Mouse (Mus musculus) megakaryocyte, embryonic 14.5 days (primary cell): ENCODE data around the gene Tnip2. TPM values are rescaled to one million over a fixed set of nuclear protein-coding genes. Genes with fewer than 3 reads are reported as not detected.

Experiments used
- H3K27me3 ChIP-seq: replicated peaks from 2 replicates; pipeline ENCODE3; 2012; ENCODE audit warnings: inconsistent platforms
- H3K36me3 ChIP-seq: replicated peaks from 2 replicates; pipeline ENCODE3; 2012; ENCODE audit warnings: low read length, inconsistent platforms, mixed read lengths
- H3K4me1 ChIP-seq: 2 replicates; pipeline ENCODE4 v1.6.1; 2012; ENCODE audit warnings: inconsistent platforms
- H3K4me3 ChIP-seq: replicated peaks from 2 replicates; pipeline ENCODE3; 2012; ENCODE audit warnings: moderate library complexity, mild to moderate bottlenecking, inconsistent platforms
- H3K9me3 ChIP-seq: 2 replicates; pipeline ENCODE4 v1.6.1; 2012; ENCODE audit warnings: inconsistent platforms
- FLI1 ChIP-seq: IDR thresholded peaks from 2 replicates; pipeline ENCODE4 v1.6.1; 2012; ENCODE audit warnings: low read length, inconsistent platforms, mixed read lengths
- GATA1 ChIP-seq: IDR thresholded peaks from 3 replicates; pipeline ENCODE4 v1.6.1; 2012; ENCODE audit warnings: mixed read lengths, low read length, inconsistent platforms, borderline replicate concordance
- polyA plus RNA-seq: library from polyadenylated mRNA; stranded (reverse); fragments of >175 nt; gene quantifications from 2 replicates; pipeline ENCODE4 v1.2.3, GENCODE M21; 2012; ENCODE audit warnings: low replicate concordance; ENCODE audit not compliant: insufficient read depth

The Tnip2 gene
- polyA plus RNA-seq, 1 experiment, result 7.5 TPM

DNA sequence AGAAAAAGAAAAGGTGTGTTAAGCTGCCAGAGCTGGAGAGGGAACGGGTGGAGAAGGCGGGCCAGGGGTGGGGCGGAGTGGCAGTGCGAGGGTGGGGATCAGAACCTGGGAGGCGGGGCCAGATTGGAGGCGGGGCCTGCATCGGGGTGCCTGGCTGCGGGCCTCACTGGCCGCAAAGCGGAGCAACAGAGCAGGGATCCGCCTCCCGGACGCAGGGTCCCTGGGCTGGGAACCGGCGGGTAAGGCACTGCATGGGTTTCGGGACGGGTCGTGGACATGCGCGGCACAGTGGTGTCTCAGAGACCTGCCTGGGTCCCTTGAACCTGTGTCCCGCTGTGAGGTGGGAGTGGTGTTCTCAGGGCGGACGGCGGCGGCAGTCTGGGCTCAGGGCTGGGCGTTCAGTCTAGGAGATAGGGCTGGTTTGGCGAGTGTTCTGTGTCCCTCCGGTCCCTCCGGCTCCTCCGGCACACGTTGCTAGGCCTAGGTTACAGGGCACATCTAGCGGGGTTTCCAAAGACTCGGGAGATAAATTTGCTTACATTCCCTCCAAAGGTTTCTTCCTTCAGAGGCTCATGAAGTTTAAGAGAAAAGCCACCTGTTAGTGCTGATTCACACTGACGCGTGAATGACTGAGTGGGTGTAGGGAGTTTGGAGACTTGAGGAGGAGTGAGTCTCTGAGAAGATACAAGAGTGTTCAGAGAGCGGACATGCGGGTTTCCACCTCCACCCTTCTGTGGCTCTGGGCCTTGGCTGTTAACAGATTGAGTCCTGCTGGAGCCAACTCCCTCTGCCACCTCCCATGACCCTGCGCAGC lies 12.1 kb upstream of the Tnip2 start, which contains the start of gene Sh3bp2:
TSS of gene Sh3bp2 (plus strand) at position 176 of the 814 bp plus-strand sequence.
- H3K27me3 ChIP-seq, result no peaks in the 10 kb centered on the region
- no peak for TF ChIP-seq FLI1
- TF ChIP-seq GATA1, result no peak
- peaks cover 77% of the 10 kb centered on the region for H3K4me1 ChIP-seq
- no peaks in the 10 kb centered on the region for H3K9me3 ChIP-seq
- peaks cover 26% of the 10 kb centered on the region for H3K36me3 ChIP-seq
- peak within 1 kb of the TSS; percentile 97 for H3K4me3 ChIP-seq

DNA sequence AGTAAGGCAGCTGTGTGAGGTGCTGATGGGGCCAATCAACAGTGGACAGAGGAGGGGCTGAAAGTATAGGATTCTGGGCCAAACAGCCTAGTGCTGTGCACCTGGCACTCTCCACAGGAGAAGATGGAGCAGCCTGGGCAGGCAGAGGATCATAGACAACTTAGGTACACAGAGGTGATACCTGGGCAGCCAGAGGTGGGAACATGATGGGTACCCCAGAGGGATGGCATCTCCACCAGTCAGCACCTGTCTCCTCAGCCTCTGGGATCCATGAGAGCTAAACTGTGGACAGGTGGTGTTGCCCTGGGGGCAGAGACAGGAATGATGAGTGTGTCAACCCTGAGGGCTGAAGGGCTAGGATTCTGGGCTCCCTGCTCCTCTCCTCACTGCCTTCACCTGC lies 10.7 kb upstream of the Tnip2 start:
- H3K27me3 ChIP-seq, result no peaks in the 10 kb centered on the region
- H3K36me3 ChIP-seq, result peaks cover 16% of the 10 kb centered on the region
- H3K9me3 ChIP-seq, result no peaks in the 10 kb centered on the region
- no peak for TF ChIP-seq GATA1
- no peak for TF ChIP-seq FLI1
- no peak overlapping the region for H3K4me3 ChIP-seq
- peaks cover 77% of the 10 kb centered on the region for H3K4me1 ChIP-seq

DNA sequence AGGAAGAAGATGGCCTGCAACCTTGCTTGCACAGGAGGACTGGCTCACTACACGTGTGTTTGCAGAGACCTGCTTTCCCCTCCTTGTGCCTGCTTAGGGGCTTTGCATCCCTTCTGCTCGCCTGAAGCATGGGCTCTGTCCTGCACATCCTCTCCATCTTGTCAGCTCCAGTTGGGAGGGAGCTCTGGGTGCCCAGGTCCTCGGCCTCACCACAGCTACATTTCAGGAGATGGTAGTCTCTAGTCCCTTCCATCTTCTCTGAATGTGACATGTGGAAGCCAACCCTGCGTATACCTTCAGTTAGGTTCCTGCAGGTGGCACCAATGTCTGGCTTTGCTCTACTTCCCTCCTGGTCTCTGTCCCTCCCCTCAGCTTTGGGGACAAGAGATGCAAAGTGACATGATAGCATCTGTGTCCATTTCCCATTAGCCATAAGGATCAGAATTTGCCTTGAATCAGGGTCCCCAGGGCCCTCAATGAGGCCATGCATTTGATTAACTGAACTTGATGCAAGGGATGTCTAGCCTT lies 10.2 kb upstream of the Tnip2 start:
- Histone ChIP-seq H3K27me3 (no peaks in the 10 kb centered on the region), H3K4me1 (peaks cover 79% of the 10 kb centered on the region), H3K4me3 (peak overlapping the region; percentile 73), H3K9me3 (no peaks in the 10 kb centered on the region), H3K36me3 (peaks cover 14% of the 10 kb centered on the region)
- no peak for TF ChIP-seq FLI1
- no peak for TF ChIP-seq GATA1

DNA sequence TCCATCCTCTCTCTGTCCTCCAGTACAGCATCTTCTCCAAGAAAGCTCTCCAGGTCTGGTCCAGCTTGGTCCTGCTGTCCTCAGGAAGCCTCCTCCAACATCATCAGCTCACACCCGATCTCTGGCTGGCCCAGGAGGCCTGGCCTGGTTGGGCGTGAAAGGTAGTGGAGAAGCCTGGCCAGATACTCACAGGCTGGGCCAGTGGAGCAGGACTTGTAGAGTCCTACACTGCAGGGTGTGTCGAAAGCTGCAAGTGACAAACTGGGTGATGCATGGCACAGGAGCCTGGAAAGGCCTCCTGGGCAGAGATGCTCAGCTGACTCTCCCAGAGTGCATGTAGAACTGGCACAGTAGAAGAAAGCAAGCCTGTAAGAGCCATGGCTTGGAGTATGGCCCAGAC lies 7.5 kb upstream of the Tnip2 start:
- peaks cover 71% of the 10 kb centered on the region for H3K4me1 ChIP-seq
- TF ChIP-seq FLI1, result no peak
- no peak for TF ChIP-seq GATA1

DNA sequence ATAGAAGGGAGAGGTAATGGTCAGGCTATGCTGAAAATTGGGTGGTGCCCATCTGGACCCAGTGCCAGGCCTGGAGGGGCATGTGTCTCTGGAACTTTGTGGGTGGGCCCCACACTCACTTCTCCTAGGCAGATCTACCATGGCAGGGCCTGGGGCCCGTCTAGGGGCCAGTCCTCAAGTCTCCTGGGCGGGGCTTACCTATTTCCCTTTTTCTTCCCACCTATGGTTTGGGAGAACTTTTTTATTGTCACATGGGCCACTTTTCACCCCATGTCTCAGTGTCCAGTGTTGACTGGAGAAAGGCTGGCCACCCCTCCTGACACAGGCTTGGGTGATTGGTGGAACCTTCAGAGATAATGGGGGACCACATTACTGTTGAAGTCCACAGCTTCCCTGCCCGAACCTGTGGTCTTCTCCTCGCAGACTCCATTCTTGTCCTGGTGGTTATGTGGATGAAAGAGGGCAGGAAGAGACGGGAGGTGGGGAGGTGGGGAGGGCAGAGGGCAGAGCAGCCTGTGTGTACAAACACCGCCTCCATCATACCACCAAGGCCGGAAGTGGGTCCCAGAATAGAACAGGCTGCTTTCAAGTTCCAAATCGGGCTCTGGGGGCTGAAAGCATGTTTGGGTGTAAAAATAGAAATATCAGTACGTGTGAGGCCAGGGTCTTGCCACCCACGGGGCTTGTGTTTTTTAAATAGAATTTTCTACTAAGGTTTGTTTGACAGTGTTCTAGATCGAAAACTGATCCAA lies 6.8 kb upstream of the Tnip2 start:
- Histone ChIP-seq H3K36me3 (no peaks in the 10 kb centered on the region), H3K4me1 (peaks cover 74% of the 10 kb centered on the region), H3K27me3 (no peaks in the 10 kb centered on the region), H3K4me3 (peak overlapping the region; percentile 73), H3K9me3 (no peaks in the 10 kb centered on the region)
- TF ChIP-seq GATA1 (no peak), FLI1 (no peak)

More for the DNA sequence above, 7.5 kb upstream of the Tnip2 start:
- no peaks in the 10 kb centered on the region for H3K36me3 ChIP-seq
- no peak overlapping the region for H3K4me3 ChIP-seq
- H3K27me3 ChIP-seq, result no peaks in the 10 kb centered on the region
- H3K9me3 ChIP-seq, result no peaks in the 10 kb centered on the region

DNA sequence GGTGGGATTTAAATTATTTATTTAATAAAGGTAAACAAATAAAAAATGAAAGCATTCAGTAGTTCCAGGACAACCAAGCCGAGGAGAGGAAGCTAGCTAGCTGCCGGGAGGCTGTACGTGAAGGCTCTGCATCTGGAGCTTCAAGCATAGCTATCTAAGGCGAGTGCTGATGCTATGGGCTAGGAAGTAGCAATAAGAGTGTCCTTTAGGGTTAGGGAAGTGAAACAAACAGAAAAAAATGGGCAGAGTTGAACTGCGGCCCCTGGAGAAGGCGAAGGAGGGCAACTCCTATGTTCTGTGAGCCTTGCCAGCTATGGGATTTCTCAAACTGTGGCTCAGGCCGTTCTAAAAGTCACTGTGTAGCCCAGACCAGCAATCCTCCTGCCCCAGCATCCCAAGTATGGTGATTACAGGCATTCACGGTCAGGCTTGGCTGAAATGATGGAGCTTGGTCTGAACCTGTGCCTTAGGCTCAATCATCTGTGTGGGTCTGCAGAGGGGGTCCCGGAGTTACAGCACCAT lies 5.7 kb upstream of the Tnip2 start:
- H3K9me3 ChIP-seq, result no peaks in the 10 kb centered on the region
- no peaks in the 10 kb centered on the region for H3K36me3 ChIP-seq
- peaks cover 82% of the 10 kb centered on the region for H3K4me1 ChIP-seq
- H3K27me3 ChIP-seq, result no peaks in the 10 kb centered on the region
- no peak overlapping the region for H3K4me3 ChIP-seq
- TF ChIP-seq GATA1 (no peak), FLI1 (no peak)

DNA sequence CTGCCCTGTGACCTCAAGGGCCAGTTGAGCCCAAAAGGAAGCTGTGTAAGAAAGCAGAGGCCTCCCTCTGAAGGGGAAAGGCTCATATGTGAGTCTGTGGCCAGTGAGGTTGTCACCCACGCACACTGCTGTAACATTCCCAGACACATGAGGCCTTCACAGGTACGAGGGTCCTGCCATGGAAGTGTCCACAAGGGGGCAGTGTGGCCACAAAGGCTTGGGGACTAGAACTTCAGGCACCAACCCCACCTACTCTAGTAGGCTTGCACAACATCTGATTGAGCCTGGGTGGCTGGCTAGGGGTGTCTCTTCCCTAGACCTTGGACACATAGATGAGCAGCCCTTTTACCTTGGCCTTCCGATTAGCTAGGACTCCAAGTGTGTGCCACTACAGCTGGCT lies 4.1 kb upstream of the Tnip2 start:
- Histone ChIP-seq H3K9me3 (no peaks in the 10 kb centered on the region), H3K4me1 (peaks cover 81% of the 10 kb centered on the region), H3K27me3 (no peaks in the 10 kb centered on the region), H3K4me3 (peak overlapping the region; percentile 64), H3K36me3 (no peaks in the 10 kb centered on the region)
- TF ChIP-seq FLI1 (no peak), GATA1 (no peak)

DNA sequence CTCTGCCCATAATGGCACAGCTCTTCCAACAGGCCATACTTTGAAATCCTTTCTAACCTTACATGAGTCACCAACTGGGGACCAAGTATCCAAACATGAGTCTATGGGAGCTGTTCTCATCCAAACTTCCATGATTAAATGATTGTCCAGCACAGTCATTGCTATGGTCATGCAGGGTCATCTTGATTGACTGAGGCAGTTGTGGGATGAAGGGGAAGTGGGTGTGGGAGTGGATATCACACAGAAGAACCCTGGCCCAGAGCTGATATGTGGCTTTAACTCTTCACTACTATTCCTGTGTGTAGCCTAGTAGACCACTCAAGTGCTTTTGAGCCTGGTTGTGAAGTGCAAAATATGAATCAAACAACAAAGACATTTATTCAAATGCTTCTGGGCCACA lies 1.3 kb upstream of the Tnip2 start:
- Histone ChIP-seq H3K9me3 (no peaks in the 10 kb centered on the region), H3K36me3 (peaks cover 4% of the 10 kb centered on the region), H3K4me3 (peak overlapping the region; percentile 99), H3K4me1 (peaks cover 80% of the 10 kb centered on the region), H3K27me3 (no peaks in the 10 kb centered on the region)
- no peak for TF ChIP-seq GATA1
- TF ChIP-seq FLI1, result no peak

DNA sequence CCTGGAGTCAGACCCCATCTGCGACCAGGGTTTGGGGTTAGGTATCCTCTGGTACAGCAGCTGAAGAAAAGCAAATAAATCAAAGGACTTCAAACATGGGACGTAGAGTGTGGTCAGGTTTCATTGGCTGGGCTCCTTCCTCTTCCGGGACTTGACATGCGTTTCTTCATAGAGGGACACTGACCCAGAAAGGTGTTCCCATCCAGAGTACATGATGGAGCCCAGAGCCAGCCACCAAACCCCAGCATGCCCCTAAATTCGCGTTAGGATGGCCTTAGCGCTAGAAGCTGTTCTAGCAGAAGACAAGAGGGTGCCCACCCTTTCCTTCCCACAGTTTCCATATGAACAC lies 401 bp upstream of the Tnip2 start:
- Histone ChIP-seq H3K4me1 (peaks cover 71% of the 10 kb centered on the region), H3K9me3 (peaks cover under 1% of the 10 kb centered on the region; the same call in 1 of the 2 replicates), H3K27me3 (no peaks in the 10 kb centered on the region), H3K36me3 (peaks cover 10% of the 10 kb centered on the region), H3K4me3 (peak overlapping the region; percentile 99)
- TF ChIP-seq FLI1 (no peak), GATA1 (no peak)

DNA sequence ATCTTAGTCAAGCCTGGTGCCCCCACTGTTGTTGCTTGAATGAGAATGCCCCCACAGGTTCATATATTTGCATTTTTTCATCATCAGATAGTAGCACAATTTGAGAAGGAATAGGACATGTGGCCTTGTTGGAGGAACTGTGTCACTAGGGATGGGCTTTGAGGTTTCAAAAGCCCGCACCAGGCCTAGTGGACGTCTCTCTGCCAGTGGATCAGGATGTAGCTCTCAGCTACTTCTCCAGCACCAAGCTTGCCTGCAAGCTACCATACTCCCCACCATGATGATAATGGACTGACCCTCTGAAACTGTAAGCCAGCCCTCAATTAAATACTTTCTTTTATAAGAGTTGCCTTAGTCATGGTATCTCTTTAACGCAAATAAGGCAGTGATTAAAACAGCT lies 1.3 kb downstream of the Tnip2 start:
- peak overlapping the region; percentile 99 for H3K4me3 ChIP-seq
- H3K4me1 ChIP-seq, result peaks cover 64% of the 10 kb centered on the region
- H3K9me3 ChIP-seq, result peaks cover 3% of the 10 kb centered on the region; the same call in 1 of the 2 replicates
- H3K36me3 ChIP-seq, result peaks cover 21% of the 10 kb centered on the region
- H3K27me3 ChIP-seq, result no peaks in the 10 kb centered on the region
- TF ChIP-seq FLI1 (no peak), GATA1 (no peak)

DNA sequence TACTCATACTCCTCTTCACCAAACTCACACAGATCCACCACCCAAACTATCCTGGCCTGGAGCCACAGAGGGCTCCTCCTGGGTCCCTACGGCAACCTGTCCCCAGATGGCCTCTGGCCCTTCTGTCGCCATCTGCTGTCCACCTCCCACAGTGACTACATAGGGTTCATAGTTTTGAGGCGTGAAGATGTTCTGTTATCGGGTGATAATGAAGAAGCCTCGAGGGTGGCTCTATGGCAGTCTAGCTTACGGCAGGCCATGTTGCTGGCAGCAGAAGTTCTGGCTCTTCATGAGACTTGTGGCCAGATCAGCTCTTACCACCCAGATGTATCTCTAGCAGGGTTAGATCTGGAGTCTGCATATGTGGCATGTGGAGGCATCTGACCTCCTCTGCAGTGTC lies 11.0 kb downstream of the Tnip2 start:
- Histone ChIP-seq H3K27me3 (no peaks in the 10 kb centered on the region), H3K9me3 (no peaks in the 10 kb centered on the region), H3K4me3 (no peak overlapping the region), H3K36me3 (peaks cover 89% of the 10 kb centered on the region), H3K4me1 (peaks cover 59% of the 10 kb centered on the region)
- TF ChIP-seq FLI1 (no peak), GATA1 (no peak)
